Mouse (Mus musculus) ES-CJ7 (cell line): ENCODE results near the gene Brd4.
"Not testable (repeated sequence)": the region's sequence is repeated elsewhere in the genome, so short reads cannot be mapped to it uniquely, and the experiment has no call there.

Experiments used
- DNase-seq: peaks from one replicate; pipeline ENCODE4 v3.0.0; 2011; ENCODE audit warnings: low read depth, low spot score

Gene Brd4

DNA sequence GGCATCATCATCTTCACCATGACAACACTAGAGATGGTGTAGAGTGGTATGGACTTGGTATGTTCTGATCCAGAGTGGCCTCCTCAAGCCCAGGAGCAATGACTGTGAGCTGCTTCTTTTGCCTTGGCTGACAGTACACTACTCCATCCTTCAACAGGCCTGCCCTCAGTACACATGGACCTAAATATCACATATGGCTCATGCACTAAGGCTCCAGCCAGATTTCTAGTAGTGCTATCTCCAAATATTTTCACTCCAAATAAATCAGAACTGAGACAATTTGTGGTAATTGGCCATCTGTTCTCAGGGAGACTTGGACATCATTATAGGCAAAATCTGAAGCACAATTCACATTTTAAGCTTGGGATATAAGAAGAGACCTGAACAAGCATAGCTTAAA, 51.3 kb downstream of the Brd4 start:
- no peak for DNase-seq

DNA sequence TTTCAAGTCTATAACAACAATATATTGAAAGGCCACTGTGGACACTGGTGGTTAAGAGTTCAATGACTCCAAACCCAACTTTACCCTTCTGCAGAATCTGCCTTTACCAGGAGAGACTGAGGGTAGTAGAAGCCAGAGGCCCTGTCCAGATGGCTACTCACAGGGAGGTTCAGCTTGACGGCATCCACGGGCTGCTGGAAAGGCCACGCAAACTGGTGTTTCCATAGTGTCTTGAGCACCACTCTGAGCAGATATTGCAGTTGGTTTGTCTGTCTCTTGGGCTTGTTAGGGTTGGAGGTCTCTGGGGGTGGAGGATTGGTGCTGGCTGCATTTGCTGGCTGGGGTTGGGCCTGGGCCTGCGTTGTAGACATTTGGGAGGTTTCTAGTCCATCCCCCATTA, 55.3 kb downstream of the Brd4 start:
- DNase-seq, result no peak

DNA sequence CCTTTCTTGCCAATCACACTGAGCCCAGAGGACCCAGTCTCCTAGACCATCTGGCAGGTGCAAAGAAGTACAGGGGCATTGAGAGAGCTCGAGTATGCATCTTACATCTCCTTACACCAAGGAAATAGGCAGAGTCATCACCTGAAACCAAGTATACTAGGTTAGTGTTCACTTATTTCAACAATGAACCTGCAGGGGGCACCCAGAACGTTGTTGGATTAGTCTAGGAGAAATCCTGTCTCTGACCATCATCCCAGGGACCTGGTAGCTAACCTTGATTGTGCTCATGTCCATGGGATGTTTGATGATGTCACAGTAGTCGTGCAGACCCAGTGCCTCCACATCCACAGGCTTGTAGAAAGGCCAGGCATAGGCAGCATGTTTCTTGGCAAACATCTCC, 63.6 kb downstream of the Brd4 start:
- DNase-seq, result peak; percentile 26

DNA sequence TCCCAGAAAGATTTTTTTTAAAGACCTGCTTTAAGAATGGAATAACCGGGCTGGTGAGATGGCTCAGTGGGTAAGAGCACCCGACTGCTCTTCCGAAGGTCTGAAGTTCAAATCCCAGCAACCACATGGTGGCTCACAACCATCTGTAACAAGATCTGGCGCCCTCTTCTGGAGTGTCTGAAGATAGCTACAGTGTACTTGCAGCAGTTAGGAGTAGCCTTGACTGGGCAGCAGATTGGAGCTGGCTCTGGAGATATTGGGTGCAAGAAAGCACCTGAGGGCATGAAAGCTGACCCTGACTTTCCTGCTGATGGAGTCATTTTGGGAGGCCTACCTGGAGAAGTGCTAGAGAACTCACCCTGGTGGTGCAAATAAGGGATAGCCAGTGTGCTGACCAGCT, 68.9 kb downstream of the Brd4 start:
- peak; percentile 50 for DNase-seq

- not testable (repeated sequence) for DNase-seq
Observed at GRCm38 (mm10) chr17:32211554-32211953, 73.0 kb downstream of the Brd4 start.

GRCm38 (mm10) chr17:32209752-32210151, 74.8 kb downstream of the Brd4 start:
- peak; percentile 41 for DNase-seq

GRCm38 (mm10) chr17:32209144-32209543, 75.4 kb downstream of the Brd4 start:
- DNase-seq, result no peak

DNA sequence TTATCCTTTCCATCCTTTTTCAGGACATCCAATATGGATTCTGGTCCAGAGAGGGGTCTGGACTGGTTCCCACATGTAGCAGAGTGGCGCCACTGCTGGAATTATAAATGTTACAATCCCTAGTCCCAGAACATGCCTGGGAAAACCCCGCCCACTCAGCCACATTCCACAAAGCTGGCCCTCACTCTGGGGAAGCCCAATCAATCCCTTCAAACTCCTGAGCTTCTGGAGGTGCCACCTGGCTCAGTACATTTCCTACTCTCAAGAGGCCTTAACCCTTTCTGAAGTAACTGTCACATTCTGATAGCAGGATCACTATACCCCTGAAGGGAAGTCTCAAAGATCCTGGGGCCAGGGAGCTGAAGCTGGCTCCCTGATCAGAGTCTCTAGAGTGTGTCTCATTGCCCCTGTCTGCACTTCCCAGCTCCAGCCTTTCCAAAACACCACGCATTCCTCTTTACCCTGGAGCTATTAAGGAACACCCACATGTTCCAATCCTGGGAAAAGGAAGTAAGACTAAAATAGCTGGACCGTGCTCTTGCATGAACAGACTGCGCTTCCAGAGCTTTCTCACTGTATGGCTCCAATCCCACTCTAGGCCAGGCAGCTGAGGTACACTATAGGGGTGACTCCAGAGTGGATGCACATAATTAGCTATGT, 76.8 kb downstream of the Brd4 start:
- DNase-seq, result no peak

- no peak for DNase-seq
Observed at GRCm38 (mm10) chr17:32205345-32205744, 79.2 kb downstream of the Brd4 start.

DNA sequence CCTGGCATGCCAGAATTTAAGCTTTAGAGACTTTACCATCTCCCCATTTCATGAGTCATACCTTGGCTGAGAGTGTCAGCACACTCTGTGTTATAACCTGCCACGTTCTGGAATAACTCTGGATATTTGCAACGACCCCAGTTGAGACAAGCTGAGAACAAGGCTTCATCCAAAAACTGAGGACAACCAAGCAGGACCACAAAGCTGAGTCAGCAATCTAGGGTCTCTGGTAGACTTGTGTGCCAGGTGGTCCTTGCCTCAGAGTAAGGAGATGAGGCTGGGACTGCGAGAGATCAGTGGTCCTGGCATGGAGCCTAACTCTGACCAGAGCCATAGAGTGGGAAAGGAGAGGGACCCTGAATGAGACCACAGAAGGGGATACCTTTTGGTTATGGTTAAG, 81.5 kb downstream of the Brd4 start:
- no peak for DNase-seq

- no peak for DNase-seq
Observed at GRCm38 (mm10) chr17:32201086-32201485, 83.4 kb downstream of the Brd4 start.

DNA sequence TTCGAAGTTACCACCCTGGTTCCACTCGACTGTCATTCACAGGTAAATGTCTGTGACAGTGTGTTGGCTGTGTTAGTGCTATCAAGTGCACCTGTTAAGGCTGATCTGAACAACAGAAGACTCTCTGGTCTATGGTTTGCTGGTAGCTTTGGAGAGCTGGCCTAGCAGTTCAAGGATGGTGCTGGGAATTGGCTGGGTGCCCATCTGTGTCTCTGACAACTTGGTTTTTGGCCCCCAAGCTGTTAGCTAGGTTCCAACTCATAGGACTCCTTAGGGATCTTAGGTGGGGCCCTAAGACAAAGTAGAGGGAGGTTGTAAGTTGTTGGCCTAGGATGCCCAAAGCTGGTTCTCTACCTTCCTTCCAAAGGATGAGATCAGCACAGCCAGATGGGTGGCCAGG, 84.7 kb downstream of the Brd4 start:
- DNase-seq, result no peak

- no peak for DNase-seq
Observed at GRCm38 (mm10) chr17:32197156-32197555, 87.4 kb downstream of the Brd4 start.

DNA sequence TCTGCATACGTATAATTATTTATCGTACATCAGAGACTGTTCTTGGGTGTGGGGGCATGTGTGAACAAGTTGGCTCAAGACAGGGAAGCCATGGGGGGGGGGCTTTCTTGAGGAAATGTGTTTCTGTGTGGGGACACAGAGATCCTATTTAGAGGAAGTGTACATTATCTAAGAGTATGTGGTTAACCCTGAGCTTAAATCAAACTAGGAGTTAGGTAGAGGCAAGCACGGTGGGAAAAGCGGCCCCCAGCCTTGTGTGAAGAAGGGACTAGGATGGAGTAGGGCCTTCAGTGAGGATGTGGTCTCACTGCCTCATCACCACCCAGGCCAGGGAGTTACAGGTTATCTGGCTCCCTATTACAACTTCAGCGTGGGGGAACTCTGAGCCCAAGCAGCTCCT, 88.8 kb downstream of the Brd4 start:
- no peak for DNase-seq

DNA sequence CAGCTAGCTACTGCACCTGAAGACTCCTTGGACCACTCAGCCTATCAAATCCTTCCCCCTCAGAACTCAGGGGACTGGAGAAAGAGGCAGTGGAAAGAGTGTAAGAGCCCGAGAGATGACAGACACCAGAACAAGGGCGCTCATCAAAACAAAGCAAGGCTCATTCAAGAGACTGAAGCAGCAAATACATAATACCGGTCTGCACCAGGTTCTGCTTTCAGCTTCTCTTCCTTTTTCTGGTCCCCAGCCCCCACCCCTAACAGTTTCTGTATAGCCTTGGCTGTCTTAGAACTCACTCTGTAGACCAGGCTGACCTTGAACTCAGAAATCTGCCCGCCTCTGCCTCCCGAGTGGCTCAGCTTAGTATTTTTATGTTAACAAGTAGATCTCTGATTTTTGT, 91.5 kb downstream of the Brd4 start:
- peak; percentile 52 for DNase-seq

- peak; percentile 90 for DNase-seq
Observed at GRCm38 (mm10) chr17:32189850-32190249, 94.7 kb downstream of the Brd4 start.

GRCm38 (mm10) chr17:32188863-32189636, 95.5 kb downstream of the Brd4 start, which contains the start of gene Ephx3:
Ephx3 (minus strand) TSS chr17:32189549.
- peak; percentile 45 for DNase-seq

GRCm38 (mm10) chr17:32183017-32183416, 101.5 kb downstream of the Brd4 start:
- DNase-seq, result no peak

DNA sequence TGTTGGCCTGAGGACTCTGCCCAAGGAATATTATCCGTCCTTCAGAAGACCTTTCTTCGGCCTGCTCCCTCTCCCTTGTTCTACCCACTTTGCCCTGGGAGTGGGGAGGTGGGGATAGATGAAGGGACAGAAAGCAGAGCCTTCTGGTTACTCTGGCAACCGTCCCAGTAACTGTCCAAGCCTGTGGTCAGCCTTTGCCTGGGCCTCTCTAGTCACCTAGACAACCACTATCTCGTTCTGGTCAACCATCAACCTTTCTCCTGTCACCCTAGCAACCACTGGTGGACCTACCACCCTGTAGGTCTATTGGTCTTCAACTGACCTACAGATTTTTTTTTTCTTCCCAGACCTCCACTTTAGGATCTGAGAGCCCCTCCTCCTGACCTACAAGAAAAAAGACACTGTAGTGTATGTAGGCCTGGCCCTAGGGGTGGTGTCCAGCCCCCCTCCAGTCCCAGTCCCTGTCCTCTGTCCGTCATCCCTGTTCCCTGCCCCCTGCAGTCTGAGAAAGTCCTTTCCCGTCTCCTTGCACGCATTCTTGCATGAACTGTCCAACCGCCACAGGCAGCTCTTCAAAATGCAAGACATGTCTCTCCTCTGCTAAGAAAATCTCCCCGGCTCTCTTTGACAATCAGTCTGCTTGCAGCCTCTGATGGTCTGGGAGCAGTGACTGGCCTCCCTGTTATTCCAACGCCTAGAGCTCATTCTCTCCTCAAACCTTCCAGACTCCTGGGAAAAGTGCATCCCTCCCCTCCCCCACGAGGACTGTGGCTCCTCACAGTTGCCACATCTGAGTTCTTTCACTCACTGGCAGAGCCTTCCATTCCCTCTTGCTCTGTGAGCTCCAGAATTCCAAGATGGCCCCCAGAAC, 104.7 kb downstream of the Brd4 start:
- DNase-seq, result no peak

DNA sequence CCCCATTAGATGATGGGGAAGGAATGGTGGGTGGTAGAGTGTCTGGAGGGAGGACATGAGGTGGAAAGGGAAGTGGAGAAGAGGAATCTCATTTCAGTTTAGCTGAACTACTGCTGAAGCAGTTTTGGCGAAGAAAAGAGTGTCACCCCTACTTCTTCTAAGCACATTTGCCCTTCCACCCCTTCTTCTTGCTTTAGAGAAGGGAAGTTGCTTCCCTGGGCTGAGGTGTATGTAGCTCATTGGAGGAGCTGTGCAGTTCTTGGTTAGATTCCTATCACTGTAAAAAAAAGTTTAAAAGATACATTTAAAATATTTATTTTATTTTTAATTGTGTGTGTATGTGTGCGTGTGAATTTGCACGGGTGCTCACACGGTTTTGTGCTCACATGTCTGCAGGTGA, 107.6 kb downstream of the Brd4 start:
- no peak for DNase-seq

DNA sequence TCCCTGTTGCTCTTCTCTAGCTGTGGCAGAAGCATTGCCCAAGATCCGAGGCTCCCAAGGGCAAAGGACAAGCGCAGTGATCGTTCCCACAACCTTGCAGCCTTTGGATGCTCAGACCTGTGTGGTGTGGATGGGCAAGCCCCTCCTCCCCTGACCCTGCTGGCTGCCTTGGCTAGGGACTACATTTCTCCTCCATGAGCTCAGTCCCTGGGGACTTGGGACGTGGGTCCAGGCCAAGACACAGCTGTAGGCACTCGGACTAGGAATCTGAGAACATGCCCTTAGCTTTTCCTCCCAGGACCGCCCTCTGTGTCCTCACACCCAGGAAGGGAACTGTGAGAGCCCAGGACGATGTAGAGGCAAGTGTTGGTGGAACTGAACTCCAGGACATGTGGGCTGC, 111.4 kb downstream of the Brd4 start:
- no peak for DNase-seq

DNA sequence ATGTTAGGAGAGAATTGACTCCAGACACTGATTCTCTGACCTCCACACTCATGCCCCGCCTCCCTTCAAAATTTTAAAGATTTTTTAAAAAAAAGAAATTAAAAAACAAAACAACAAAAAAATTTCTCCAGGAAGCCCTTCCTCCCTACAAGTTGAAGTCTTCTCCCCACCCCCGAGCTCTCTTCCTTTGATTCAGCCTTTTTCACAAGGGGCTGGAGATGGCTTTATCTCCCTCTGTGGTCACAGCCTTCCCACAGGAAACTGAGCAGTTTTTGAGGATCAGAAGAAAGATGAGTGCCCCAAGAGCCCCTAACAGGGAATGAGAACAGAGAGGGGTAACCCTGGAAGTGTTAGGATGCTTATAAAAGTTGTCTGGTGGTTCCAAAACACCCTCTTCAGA, 112.0 kb downstream of the Brd4 start:
- no peak for DNase-seq
